Mouse (Mus musculus) thymus, adult 18-20 months (tissue): ENCODE data around the gene Ddb1.

Experiments
- DNase-seq, 2 experiments: peaks; one replicate each; pipeline ENCODE4 v3.0.0; 2022; ENCODE audit warnings: mixed read lengths in 2 of 2

The Ddb1 gene

DNA sequence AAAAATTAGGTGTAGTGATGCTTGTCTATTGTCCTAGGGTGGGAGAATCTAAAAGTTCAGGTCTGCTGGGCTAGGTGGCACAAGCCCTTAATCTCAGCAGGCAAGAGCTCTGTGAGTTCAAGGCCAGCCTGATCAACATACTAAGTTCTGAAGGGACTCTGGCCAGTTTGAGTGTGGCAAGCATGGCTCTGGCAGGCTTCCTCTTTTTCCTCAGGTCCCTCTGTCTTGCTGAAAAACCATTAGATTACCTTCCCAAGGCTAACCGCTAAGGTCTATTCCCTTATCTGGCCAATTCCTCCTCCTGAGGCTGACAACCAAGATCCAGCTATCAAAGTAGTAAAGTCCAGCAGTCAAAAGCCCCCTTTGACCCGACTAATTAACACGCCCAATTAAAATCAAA is 57.5 kb downstream of the Ddb1 start:
- no peak for DNase-seq

DNA sequence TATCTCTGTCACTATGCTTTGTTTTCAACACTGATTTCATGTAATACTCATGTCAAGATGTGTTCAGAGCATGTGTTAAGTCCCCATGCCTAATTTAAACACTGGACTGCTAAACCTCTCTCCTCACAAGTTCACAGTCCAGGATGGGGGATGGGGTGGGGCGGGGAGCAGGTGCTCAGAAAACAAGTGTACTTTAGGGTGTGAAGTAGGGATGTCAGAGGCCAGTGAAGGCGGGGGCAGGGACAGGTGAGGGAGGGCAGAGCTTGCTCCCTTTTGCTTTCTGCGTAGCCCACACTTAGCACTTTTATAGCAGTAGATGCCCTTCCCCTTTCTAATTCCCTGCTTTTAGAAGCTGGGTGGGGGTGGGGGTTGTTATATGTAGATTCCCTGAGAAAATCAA is 60.0 kb downstream of the Ddb1 start:
- no peak for DNase-seq

DNA sequence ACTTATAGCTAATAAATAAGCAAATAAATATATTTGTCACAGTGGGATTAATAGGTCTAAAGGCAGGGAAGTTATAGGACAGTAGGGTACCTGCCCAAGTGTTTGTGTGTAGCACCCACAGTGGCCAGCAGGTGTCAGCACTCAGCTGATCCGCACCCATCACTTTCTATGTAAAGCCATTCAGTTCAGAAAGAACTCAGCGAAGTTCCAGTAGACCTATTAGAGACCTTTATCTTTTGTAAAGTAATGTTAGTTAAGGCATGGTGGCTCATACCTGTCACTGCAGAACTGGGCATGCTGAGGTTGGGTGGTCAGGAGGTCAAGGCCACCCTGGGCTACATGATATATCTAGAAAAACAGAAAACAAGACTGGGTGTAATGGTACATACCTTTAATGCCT is 60.4 kb downstream of the Ddb1 start:
- no peak for DNase-seq

DNA sequence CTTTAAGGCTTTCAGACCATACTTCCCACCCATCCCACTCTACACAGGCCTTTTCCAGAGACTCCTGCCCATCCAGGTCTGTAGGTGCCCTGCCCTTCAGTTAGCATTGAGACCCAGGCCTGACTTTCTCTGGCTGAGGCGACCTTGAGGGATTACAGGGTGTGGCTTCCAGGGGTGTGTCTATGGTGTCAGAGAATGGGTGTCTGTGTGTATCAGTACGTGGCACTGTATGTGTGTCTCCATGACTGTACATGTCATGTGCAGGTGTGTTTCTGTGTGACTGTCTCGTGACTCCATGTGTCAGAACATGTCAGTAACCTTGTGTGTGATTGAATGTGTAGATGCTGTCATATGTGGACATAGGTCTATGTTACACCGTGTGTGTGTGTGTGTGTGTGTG is 66.2 kb downstream of the Ddb1 start:
- DNase-seq = no peak

DNA sequence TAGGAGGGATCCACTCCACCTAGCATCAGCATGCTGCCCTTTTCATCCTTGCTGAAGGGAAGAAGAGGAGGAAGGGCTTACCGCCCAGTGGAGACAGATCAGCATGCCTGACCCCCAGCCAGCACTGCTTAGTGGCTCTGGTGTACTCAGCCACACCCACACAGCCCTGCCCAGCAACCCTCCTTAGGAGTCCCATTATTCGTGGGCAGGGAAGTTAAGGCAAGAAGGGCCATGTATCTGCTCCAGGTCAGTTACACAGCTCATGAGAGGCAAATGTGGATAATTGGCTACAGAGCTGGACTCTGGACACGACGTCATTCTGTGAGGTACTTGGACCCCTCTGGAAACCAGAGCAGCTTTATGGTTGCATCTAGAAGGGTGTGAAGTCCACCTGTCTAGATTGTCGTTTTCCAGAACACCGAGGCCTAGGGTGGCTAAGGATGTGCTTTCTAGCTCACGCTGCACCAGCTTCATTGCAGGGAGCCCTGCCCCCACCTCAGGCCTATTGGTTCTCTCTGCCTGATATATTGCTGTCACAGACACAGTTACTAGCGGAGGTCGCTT is 66.8 kb downstream of the Ddb1 start:
- no peak for DNase-seq

DNA sequence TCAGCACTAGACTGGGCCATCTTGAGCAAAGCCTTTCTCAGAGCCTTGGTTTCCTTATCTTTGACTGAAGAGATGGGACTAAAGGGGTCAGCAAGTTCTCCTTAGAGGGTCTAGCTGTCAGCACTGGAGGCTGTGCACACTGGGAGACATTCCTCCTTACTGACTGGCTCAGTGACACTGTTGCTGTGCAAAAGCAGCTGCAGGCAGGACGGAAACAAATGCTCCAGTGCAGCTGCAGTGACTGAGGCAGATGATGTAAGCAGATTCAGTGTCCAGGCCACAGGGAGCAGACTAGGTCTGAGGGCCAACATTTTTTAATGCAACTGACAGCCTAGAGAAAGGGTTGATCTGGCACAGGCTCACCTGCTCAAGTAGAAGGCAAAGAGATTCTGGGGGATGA is 68.1 kb downstream of the Ddb1 start:
- no peak for DNase-seq

DNA sequence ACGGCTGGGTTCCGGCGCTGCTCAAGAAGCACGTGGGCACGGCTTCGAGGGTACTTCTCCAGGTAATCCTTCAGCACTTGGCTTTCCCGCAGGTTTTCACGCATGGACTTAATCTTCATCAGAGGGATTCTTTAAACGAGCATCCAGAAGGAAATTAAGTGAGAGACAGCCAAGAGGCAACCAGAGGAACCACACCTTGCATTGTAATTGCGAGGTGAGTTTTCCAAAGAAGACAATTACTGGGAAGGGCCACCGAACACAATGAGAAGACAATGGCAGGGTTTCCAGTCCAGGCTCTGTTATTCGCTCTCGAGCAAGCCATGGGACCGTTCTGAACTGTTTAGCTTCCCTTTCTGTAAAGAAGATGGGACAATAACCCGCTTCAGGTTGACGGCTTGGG is 71.5 kb downstream of the Ddb1 start:
- no peak for DNase-seq

DNA sequence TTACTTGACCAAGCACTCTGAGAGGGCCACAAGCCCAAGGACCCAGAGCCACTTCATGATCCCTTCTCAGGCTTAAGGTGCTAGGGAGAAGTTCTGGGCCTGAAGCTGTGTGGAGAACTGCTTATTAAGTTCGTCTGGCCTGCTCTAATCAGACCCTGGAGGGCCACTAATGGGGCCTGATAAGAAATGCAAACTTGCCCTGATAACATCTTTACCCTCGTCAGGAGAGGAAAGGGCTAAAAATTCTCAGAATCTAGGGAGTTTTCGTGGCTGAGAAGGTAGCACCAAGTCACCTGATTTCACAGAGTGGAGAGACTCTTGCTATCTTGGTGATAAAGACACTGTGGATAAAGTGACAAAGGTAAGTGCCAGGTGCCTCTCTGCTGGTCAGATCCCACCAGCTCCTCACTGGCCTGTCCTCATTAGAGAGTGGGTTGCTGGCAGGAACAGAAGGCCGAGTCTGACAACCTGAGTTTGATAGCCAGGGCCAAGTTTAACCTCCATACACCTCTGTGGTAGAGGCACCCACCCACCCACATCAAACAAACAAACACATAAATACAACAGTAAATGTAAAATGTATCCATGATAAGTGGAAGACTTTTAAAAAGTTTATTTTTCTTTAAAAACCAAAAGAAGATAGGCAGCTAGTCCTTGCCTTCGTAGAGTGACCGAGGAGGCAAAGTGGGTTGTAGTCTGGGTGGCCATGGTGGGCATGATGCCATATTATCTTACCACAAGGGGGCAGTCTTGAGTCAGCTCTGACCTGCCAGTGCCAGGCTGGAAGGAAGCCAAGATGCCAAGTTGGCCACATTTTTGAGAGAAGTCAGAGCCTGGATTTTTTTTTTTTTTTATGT is 73.0 kb downstream of the Ddb1 start, which contains the start of gene Pga5:
Gene Pga5 (minus strand): TSS at position 157 of the 857 bp plus-strand sequence.
- DNase-seq = peak; percentile 14 to 31

DNA sequence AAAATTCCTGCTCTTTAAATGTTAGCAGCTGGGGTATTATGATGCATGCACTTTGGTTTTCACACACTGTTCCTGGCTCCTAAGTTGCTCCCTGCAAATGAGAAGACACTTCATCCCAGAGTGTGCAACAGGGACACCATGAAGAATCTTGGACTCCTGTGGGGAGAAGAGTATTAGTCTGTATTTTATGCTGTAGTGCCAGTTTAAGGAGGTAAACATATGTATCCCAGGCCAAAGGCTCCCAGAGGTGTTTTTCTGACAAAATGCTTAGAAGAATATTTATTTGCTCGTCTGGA is 73.6 kb downstream of the Ddb1 start:
- no peak for DNase-seq
